Mouse (Mus musculus) embryonic facial prominence, embryonic 10.5 days (tissue): Measurements from ENCODE around the gene Mllt3. TPM values are rescaled to one million over a fixed set of nuclear protein-coding genes. Genes with fewer than 3 reads are reported as not detected.

Source experiments
- DNase-seq: peaks from one replicate; pipeline ENCODE4 v3.0.0-alpha.2; 2017; ENCODE audit warnings: low spot score
- H3K27ac ChIP-seq: fragments of 300-500 bp; sonication (generic); replicated peaks from 2 replicates; pipeline ENCODE4 v1.5.1; 2016; ENCODE audit warnings: mild to moderate bottlenecking
- H3K27me3 ChIP-seq: fragments of 300-500 bp; sonication (generic); replicated peaks from 2 replicates; pipeline ENCODE4 v1.6.1; 2016; ENCODE audit warnings: low read depth, mild to moderate bottlenecking; ENCODE audit not compliant: poor library complexity, severe bottlenecking
- H3K36me3 ChIP-seq: fragments of 300-500 bp; sonication (generic); replicated peaks from 2 replicates; pipeline ENCODE4 v1.6.1; 2016; ENCODE audit warnings: mild to moderate bottlenecking, moderate library complexity
- H3K4me1 ChIP-seq: fragments of 300-500 bp; sonication (generic); 2 replicates; pipeline ENCODE4 v1.6.1; 2016
- H3K4me3 ChIP-seq: fragments of 300-500 bp; sonication (generic); 2 replicates; pipeline ENCODE4 v1.5.1; 2016; ENCODE audit warnings: mild to moderate bottlenecking, moderate library complexity
- H3K9me3 ChIP-seq: fragments of 300-500 bp; sonication (generic); 2 replicates; pipeline ENCODE4 v1.6.1; 2016; ENCODE audit warnings: mild to moderate bottlenecking
- WGBS: fragments of 180-500 bp; shearing (Covaris S2); methylation state at CpG from one replicate; pipeline ENCODE4 v1.1.7; 2016; 5-methylcytosine and 5-hydroxymethylcytosine counted together
- polyA plus RNA-seq: library from polyadenylated mRNA; unstranded; fragments of >200 nt; fragmentation: Nextera tagmentation; extraction: Ambion mirVana; gene quantifications from 2 replicates; pipeline ENCODE4 v1.2.1, GENCODE M21; 2016

The Mllt3 gene
- 46.5 and 55.4 TPM in 2 replicates for polyA plus RNA-seq

- under 1% methylated on average over 37 of the region's 37 CpGs for WGBS
- peak within 1 kb of the TSS; percentile 94 for H3K4me3 ChIP-seq
- H3K9me3 ChIP-seq, result no peaks in the 10 kb centered on the region
- H3K27ac ChIP-seq, result peak within 1 kb of the TSS; percentile 95
- peaks cover 13% of the 10 kb centered on the region for H3K27me3 ChIP-seq
- DNase-seq, result peak; percentile 99
- H3K36me3 ChIP-seq, result peaks cover 12% of the 10 kb centered on the region
- peaks cover 32% of the 10 kb centered on the region for H3K4me1 ChIP-seq
Observed at GRCm38 (mm10) chr4:88033216-88033653, at the start of gene Mllt3. Gene Mllt3 (minus strand): TSS chr4:88033364.

GRCm38 (mm10) chr4:88082381-88082780, 49.2 kb upstream of the Mllt3 start:
- DNase-seq, result no peak
- no peak overlapping the region for H3K4me3 ChIP-seq
- H3K9me3 ChIP-seq, result no peaks in the 10 kb centered on the region
- H3K27me3 ChIP-seq, result no peaks in the 10 kb centered on the region
- WGBS, result 88% methylated on average over 4 of the region's 4 CpGs
- H3K27ac ChIP-seq, result no peak overlapping the region
- peaks cover 10% of the 10 kb centered on the region; the same call in 1 of the 2 replicates for H3K4me1 ChIP-seq
- H3K36me3 ChIP-seq, result no peaks in the 10 kb centered on the region

- WGBS, result 90% methylated on average over 3 of the region's 3 CpGs
- Histone ChIP-seq H3K4me1 (peaks cover 10% of the 10 kb centered on the region; the same call in 1 of the 2 replicates), H3K36me3 (no peaks in the 10 kb centered on the region), H3K27ac (no peak overlapping the region), H3K27me3 (no peaks in the 10 kb centered on the region), H3K9me3 (no peaks in the 10 kb centered on the region), H3K4me3 (no peak overlapping the region)
- DNase-seq, result no peak
Observed at GRCm38 (mm10) chr4:88081885-88082284, 48.7 kb upstream of the Mllt3 start.

- WGBS, result 71% methylated on average over 5 of the region's 5 CpGs
- Histone ChIP-seq H3K4me3 (no peak overlapping the region), H3K27me3 (no peaks in the 10 kb centered on the region), H3K27ac (no peak overlapping the region), H3K9me3 (no peaks in the 10 kb centered on the region), H3K4me1 (peaks cover 10% of the 10 kb centered on the region; the same call in 1 of the 2 replicates), H3K36me3 (no peaks in the 10 kb centered on the region)
- no peak for DNase-seq
Observed at GRCm38 (mm10) chr4:88081417-88081816, 48.3 kb upstream of the Mllt3 start.

- Histone ChIP-seq H3K4me1 (peaks cover 9% of the 10 kb centered on the region; the same call in 1 of the 2 replicates), H3K36me3 (no peaks in the 10 kb centered on the region), H3K27ac (no peak overlapping the region), H3K4me3 (no peak overlapping the region), H3K9me3 (no peaks in the 10 kb centered on the region), H3K27me3 (no peaks in the 10 kb centered on the region)
- no peak for DNase-seq
- WGBS, result 68% methylated on average over 3 of the region's 3 CpGs
Observed at GRCm38 (mm10) chr4:88078983-88079382, 45.8 kb upstream of the Mllt3 start.

GRCm38 (mm10) chr4:88075388-88075787, 42.2 kb upstream of the Mllt3 start:
- no peak for DNase-seq
- 88% methylated on average over 2 of the region's 2 CpGs for WGBS
- Histone ChIP-seq H3K27ac (no peak overlapping the region), H3K4me3 (no peak overlapping the region), H3K36me3 (no peaks in the 10 kb centered on the region), H3K27me3 (no peaks in the 10 kb centered on the region), H3K4me1 (no peaks in the 10 kb centered on the region), H3K9me3 (no peaks in the 10 kb centered on the region)

- H3K36me3 ChIP-seq, result no peaks in the 10 kb centered on the region
- peaks cover 3% of the 10 kb centered on the region; the same call in 1 of the 2 replicates for H3K4me1 ChIP-seq
- no peaks in the 10 kb centered on the region for H3K9me3 ChIP-seq
- DNase-seq, result no peak
- no peak overlapping the region for H3K4me3 ChIP-seq
- no peaks in the 10 kb centered on the region for H3K27me3 ChIP-seq
- no peak overlapping the region for H3K27ac ChIP-seq
- 74% methylated on average over 8 of the region's 8 CpGs for WGBS
Observed at GRCm38 (mm10) chr4:88046280-88046679, 13.1 kb upstream of the Mllt3 start.

- DNase-seq, result no peak
- 88% methylated on average over 4 of the region's 4 CpGs for WGBS
- no peaks in the 10 kb centered on the region for H3K9me3 ChIP-seq
- H3K36me3 ChIP-seq, result no peaks in the 10 kb centered on the region
- H3K27ac ChIP-seq, result no peak overlapping the region
- H3K4me3 ChIP-seq, result no peak overlapping the region
- no peaks in the 10 kb centered on the region for H3K27me3 ChIP-seq
- peaks cover 3% of the 10 kb centered on the region; the same call in 1 of the 2 replicates for H3K4me1 ChIP-seq
Observed at GRCm38 (mm10) chr4:88045151-88045550, 12.0 kb upstream of the Mllt3 start.

- DNase-seq, result peak; percentile 69
- Histone ChIP-seq H3K36me3 (no peaks in the 10 kb centered on the region), H3K9me3 (no peaks in the 10 kb centered on the region), H3K4me1 (peaks cover 23% of the 10 kb centered on the region), H3K4me3 (peak overlapping the region; percentile 94; the same call in 1 of the 2 replicates), H3K27me3 (peaks cover 13% of the 10 kb centered on the region), H3K27ac (no peak overlapping the region)
- 1% methylated on average over 11 of the region's 11 CpGs for whole genome bisulfite sequencing
Observed at GRCm38 (mm10) chr4:88035361-88035760, 2.2 kb upstream of the Mllt3 start.

GRCm38 (mm10) chr4:88034387-88035157, 1.4 kb upstream of the Mllt3 start:
- H3K36me3 ChIP-seq, result peaks cover 3% of the 10 kb centered on the region
- H3K27ac ChIP-seq, result no peak overlapping the region; the same call in 1 of the 2 replicates
- peak; percentile 39 for DNase-seq
- peaks cover 30% of the 10 kb centered on the region for H3K4me1 ChIP-seq
- peaks cover 13% of the 10 kb centered on the region for H3K27me3 ChIP-seq
- H3K4me3 ChIP-seq, result peak overlapping the region; percentile 94
- WGBS, result 3% methylated on average over 18 of the region's 18 CpGs
- H3K9me3 ChIP-seq, result no peaks in the 10 kb centered on the region

- peak overlapping the region; percentile 94 for H3K4me3 ChIP-seq
- under 1% methylated on average over 25 of the region's 25 CpGs for WGBS
- peaks cover 32% of the 10 kb centered on the region for H3K4me1 ChIP-seq
- peaks cover 13% of the 10 kb centered on the region for H3K27me3 ChIP-seq
- peaks cover 9% of the 10 kb centered on the region for H3K36me3 ChIP-seq
- DNase-seq, result peak; percentile 42
- H3K27ac ChIP-seq, result peak overlapping the region; percentile 95
- no peaks in the 10 kb centered on the region for H3K9me3 ChIP-seq
Observed at GRCm38 (mm10) chr4:88033729-88034386, 694 bp upstream of the Mllt3 start.

GRCm38 (mm10) chr4:88032151-88033098, 739 bp downstream of the Mllt3 start:
- WGBS, result under 1% methylated on average over 89 of the region's 100 CpGs
- H3K4me1 ChIP-seq, result peaks cover 32% of the 10 kb centered on the region

More at GRCm38 (mm10) chr4:88032151-88033098, 739 bp downstream of the Mllt3 start:
- Histone ChIP-seq H3K9me3 (no peaks in the 10 kb centered on the region), H3K27me3 (peaks cover 13% of the 10 kb centered on the region), H3K27ac (peak overlapping the region; percentile 95), H3K4me3 (peak overlapping the region; percentile 94), H3K36me3 (peaks cover 20% of the 10 kb centered on the region)
- DNase-seq, result peak; percentile 83
